Mouse (Mus musculus): Measurements from ENCODE around the gene Irf1.

Irf1 gene

GRCm38 (mm10) chr11:53759545-53760406 is 10.0 kb upstream of the Irf1 start:
- no peak for DNase-seq (ENCODE audit: low spot score in 2 of 2)

- no peak for DNase-seq (ENCODE audit: low spot score in 2 of 2)
Observed at GRCm38 (mm10) chr11:53761284-53761683, 8.5 kb upstream of the Irf1 start.

- DNase-seq (ENCODE audit: low spot score in 2 of 2), result peak; percentile 36 to 53
Observed at GRCm38 (mm10) chr11:53761822-53762221, 8.0 kb upstream of the Irf1 start.

- DNase-seq (ENCODE audit: low spot score in 2 of 2), result no peak
Observed at GRCm38 (mm10) chr11:53762426-53762825, 7.4 kb upstream of the Irf1 start.

- DNase-seq (ENCODE audit: low spot score in 2 of 2), result peak in 1 of 2 experiments; percentile 42
Observed at GRCm38 (mm10) chr11:53762827-53763495, 6.9 kb upstream of the Irf1 start.

- peak; percentile 46 to 71 for DNase-seq (ENCODE audit: low spot score in 2 of 2)
Observed at GRCm38 (mm10) chr11:53763496-53764140, 6.2 kb upstream of the Irf1 start.

GRCm38 (mm10) chr11:53764581-53764980 is 5.2 kb upstream of the Irf1 start:
- no peak for DNase-seq (ENCODE audit: low spot score in 2 of 2)

GRCm38 (mm10) chr11:53768422-53769184 is 1.2 kb upstream of the Irf1 start:
- DNase-seq (ENCODE audit: low spot score in 2 of 2), result no peak

- no peak for DNase-seq (ENCODE audit: low spot score in 2 of 2)
Observed at GRCm38 (mm10) chr11:53769185-53769576, 633 bp upstream of the Irf1 start.

- DNase-seq (ENCODE audit: low spot score in 2 of 2), result peak; percentile 35 to 47
Observed at GRCm38 (mm10) chr11:53770125-53770791, 444 bp downstream of the Irf1 start.

GRCm38 (mm10) chr11:53771001-53771744 is 1.4 kb downstream of the Irf1 start:
- DNase-seq (ENCODE audit: low spot score in 2 of 2), result no peak

- no peak for DNase-seq (ENCODE audit: low spot score in 2 of 2)
Observed at GRCm38 (mm10) chr11:53772536-53772935, 2.7 kb downstream of the Irf1 start.

GRCm38 (mm10) chr11:53773087-53773486 is 3.3 kb downstream of the Irf1 start, which contains the start of gene Gm17334:
Gene Gm17334 (minus strand): TSS chr11:53773187.
- no peak for DNase-seq (ENCODE audit: low spot score in 2 of 2)

- no peak for DNase-seq (ENCODE audit: low spot score in 2 of 2)
Observed at GRCm38 (mm10) chr11:53773641-53774360, 4.0 kb downstream of the Irf1 start.

GRCm38 (mm10) chr11:53774659-53775255 is 4.9 kb downstream of the Irf1 start:
- no peak for DNase-seq (ENCODE audit: low spot score in 2 of 2)

GRCm38 (mm10) chr11:53777736-53778135 is 7.9 kb downstream of the Irf1 start:
- no peak for DNase-seq (ENCODE audit: low spot score in 2 of 2)

GRCm38 (mm10) chr11:53778455-53778854 is 8.6 kb downstream of the Irf1 start:
- DNase-seq (ENCODE audit: low spot score in 2 of 2), result no peak

- DNase-seq (ENCODE audit: low spot score in 2 of 2), result no peak
Observed at GRCm38 (mm10) chr11:53779808-53780207, 10.0 kb downstream of the Irf1 start.

- DNase-seq (ENCODE audit: low spot score in 2 of 2), result no peak
Observed at GRCm38 (mm10) chr11:53780262-53780661, 10.4 kb downstream of the Irf1 start.

Data from cerebellum, postnatal 4 days (tissue).